Mouse (Mus musculus) bone marrow, adult 2 months (tissue): ENCODE data around the gene Selenof. TPM values are rescaled to one million over a fixed set of nuclear protein-coding genes. Genes with fewer than 3 reads are reported as not detected.

ENCODE experiments used
- H3K27ac ChIP-seq: fragments of 200-500 bp; 2 replicates; pipeline ENCODE4 v1.5.1; 2012; ENCODE audit warnings: low read depth, mild to moderate bottlenecking, control low read depth, inconsistent platforms, low read length; ENCODE audit not compliant: control insufficient read depth, poor library complexity, insufficient read depth
- H3K4me1 ChIP-seq: fragments of 200-500 bp; 2 replicates; pipeline ENCODE4 v1.6.1; 2011; ENCODE audit warnings: low read length; ENCODE audit not compliant: control insufficient read depth, insufficient read depth
- H3K4me3 ChIP-seq: fragments of 200-500 bp; replicated peaks from 2 replicates; pipeline ENCODE3; 2011; ENCODE audit warnings: mild to moderate bottlenecking, low read depth, low read length, control low read depth; ENCODE audit not compliant: control insufficient read depth
- CTCF ChIP-seq: fragments of 200-500 bp; IDR thresholded peaks from 2 replicates; pipeline ENCODE4 v1.5.1; 2011; ENCODE audit warnings: low read length, control low read depth; ENCODE audit not compliant: control insufficient read depth, insufficient read depth
- POLR2A ChIP-seq: fragments of 200-500 bp; IDR thresholded peaks from 2 replicates; pipeline ENCODE4 v1.6.1; 2011; ENCODE audit warnings: low read depth, mild to moderate bottlenecking, control low read depth, low read length, borderline replicate concordance; ENCODE audit not compliant: control insufficient read depth
- WGBS: fragments of 180-500 bp; shearing (Covaris S2); methylation state at CpG from one replicate; pipeline ENCODE4 v1.1.7; 2018; 5-methylcytosine and 5-hydroxymethylcytosine counted together
- polyA plus RNA-seq: library from polyadenylated mRNA; stranded (reverse); fragments of >200 nt; gene quantifications from 2 replicates; pipeline ENCODE4 v1.2.4, GENCODE M21; 2011; ENCODE audit warnings: low replicate concordance; ENCODE audit not compliant: missing spikeins, insufficient read depth, insufficient read length

Gene Selenof
- 51.1 and 59.6 TPM in 2 replicates for polyA plus RNA-seq

DNA sequence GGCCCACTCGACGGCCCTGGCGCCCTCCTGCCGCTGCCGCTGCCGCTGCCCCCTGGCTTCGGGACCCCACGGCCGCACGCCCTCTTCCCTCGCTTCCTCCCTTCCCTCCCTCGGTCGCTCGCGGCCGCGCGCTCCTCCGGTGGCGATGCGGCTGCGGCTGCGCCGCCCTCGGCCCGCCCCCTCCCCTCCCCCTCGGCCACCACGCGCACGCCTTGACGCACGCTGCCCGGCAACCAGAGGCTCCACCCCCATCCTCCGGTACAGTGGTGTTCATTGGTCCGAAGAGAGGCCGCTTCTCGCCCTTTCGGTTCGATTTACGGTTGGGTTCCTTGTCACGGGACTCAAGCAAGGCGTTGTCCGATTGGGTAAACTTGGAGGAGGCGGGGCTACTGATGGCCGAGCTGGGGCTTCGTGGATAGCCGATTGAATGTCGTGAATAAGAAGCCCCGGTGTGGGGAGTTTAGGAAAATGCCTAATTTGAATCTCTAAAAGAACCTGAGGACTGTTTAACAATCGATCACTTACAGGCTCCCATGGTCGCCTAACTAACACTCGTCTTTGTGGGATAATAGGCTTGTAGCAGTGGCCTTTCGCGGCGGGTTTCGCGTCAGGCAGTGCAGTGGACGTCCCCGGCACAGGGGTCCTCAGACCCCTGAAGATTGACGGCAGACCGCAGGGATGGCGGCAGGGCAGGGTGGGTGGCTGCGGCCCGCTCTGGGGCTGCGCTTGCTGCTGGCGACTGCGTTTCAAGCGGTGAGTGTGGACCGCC is at the start of gene Selenof, which contains the start of gene Hs2st1:
Gene Selenof, plus strand, starts transcription at position 258 of the 769 bp plus-strand sequence.
Gene Hs2st1, minus strand, starts transcription at position 135 of the 769 bp plus-strand sequence.
- under 1% methylated on average over 66 of the region's 69 CpGs for WGBS
- H3K4me1 ChIP-seq, result peaks cover 3% of the 10 kb centered on the region; the same call in 1 of the 2 replicates
- TF ChIP-seq CTCF (no peak), POLR2A (peak; percentile 96)
- peak within 1 kb of the TSS; percentile 93 for H3K27ac ChIP-seq
- H3K4me3 ChIP-seq, result peak within 1 kb of the TSS; percentile 92

DNA sequence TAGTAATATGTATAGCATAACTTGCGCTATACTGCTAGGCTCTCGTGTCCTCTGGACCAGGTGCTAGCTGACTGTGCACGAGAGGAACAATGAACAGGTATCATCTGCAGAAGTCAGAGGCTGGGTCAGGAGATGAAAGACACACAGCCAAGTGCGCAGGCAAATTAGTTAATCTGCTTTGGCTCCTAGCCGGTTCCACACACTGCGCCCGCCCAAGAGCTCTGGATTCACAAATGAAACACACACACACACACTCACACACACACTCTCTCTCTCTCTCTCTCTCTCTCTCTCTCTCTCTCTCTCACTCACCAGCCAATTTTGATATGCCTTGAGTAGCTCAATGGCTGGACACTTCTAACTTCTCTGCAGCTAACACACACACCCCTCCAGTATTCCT is 42.2 kb upstream of the Selenof start:
- Histone ChIP-seq H3K4me3 (no peak overlapping the region), H3K27ac (no peak overlapping the region), H3K4me1 (no peaks in the 10 kb centered on the region; the same call in none of the 2 replicates)
- 90% methylated on average over 7 of the region's 7 CpGs for WGBS
- TF ChIP-seq POLR2A, result no peak
- TF ChIP-seq CTCF, result no peak

DNA sequence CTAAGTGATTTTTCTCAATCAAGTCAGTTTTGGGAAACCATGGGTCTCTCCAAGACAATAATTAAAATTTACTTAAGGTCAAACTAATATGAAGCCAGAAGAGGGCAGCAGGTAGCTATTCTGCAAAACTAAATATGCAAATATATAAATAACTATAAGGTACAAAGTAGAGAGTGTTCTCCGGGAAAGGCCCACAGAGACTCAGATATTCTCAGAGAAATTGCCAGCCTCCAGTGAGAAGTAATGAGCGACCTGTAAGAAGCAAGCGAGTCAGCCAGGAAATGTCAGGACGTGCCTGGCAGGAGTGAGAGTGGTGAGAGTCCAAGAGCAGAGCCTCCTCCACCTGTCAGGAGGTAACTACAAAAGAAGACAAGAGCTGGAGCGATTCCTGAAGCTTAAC is 39.1 kb upstream of the Selenof start:
- Histone ChIP-seq H3K4me1 (no peaks in the 10 kb centered on the region), H3K27ac (no peak overlapping the region), H3K4me3 (no peak overlapping the region)
- TF ChIP-seq CTCF, result no peak
- TF ChIP-seq POLR2A, result no peak
- 42% methylated on average over 5 of the region's 5 CpGs for WGBS

DNA sequence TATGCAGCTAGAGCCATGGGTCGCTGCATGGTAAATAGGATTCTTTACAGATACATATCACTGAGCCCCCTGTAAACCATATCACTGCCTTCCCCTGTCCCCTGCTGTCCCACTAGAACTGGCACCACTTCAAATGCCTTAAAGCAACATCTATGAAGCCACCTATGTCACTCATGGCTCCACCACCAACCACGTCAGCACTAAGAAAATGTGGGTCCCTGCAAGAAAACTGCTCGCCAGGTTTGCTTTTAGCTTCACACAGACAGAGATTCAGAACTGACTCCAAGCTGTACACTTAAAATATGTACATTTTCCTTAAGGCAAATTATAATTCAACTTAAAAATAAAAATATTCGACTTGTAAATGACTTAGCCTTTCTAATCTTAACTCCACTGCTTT is 35.0 kb upstream of the Selenof start:
- 77% methylated on average over 4 of the region's 4 CpGs for WGBS
- no peak overlapping the region for H3K4me3 ChIP-seq
- H3K27ac ChIP-seq, result no peak overlapping the region
- peaks cover 2% of the 10 kb centered on the region; the same call in 1 of the 2 replicates for H3K4me1 ChIP-seq
- TF ChIP-seq CTCF (no peak), POLR2A (no peak)

DNA sequence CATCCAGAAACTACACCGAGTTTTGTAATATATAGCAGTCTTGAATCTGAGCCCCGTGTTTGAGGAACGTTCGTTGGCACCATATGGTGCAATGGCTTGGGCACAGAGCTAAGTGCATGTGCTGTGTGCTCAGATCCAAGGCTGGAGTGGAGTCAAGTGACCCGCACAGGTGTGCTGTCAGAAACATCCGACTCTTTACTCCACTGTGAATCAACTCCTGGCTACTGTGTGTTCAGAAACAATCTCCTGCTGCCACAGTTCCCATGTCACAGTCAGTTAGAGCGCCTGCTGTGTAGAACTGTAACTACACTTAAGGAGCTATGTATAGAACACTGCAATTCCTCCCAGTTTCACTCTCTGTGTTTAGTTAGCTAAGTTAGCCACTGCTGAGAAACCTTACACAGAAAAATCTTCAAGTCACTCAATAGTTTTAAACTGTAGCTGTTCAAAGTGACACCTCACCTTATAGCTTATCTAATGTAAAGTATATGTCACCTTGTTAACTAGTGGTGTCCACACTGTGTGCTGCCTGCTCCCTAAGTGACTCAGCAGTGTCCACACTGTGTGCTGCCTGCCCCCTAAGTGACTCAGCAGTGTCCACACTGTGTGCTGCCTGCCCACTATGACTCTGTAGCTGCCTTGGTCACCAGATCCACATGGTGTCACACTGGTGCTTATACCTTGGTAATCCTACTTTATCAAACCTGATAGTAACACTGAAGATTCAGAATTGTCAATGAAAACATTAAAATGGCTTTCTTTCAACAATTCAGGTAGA is 32.8 kb upstream of the Selenof start:
- H3K4me3 ChIP-seq, result no peak overlapping the region
- 60% methylated on average over 7 of the region's 7 CpGs for WGBS
- H3K27ac ChIP-seq, result no peak overlapping the region
- TF ChIP-seq POLR2A, result no peak
- TF ChIP-seq CTCF, result no peak
- H3K4me1 ChIP-seq, result peaks cover 2% of the 10 kb centered on the region; the same call in 1 of the 2 replicates

DNA sequence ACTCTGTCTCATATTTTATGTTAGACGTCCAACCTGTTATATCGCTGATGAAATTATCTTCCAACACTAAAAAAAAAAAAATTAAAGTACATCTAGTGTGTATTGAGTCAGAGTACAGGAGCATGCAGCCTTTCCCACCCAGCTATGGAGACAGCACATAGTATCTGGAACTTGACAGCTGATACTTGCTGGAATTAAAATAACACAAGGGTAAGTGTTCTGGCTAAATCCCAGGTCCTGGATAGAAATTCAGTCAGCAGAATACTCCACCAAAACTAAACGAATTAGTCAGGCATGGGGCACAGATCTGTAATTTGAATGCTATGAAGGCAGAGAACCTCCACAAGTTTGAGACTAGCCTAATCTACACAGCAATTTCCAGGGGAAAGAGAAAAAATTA is 31.1 kb upstream of the Selenof start:
- Histone ChIP-seq H3K4me3 (no peak overlapping the region), H3K4me1 (peaks cover 2% of the 10 kb centered on the region; the same call in 1 of the 2 replicates), H3K27ac (no peak overlapping the region)
- WGBS, result 80% methylated on average over 3 of the region's 3 CpGs
- TF ChIP-seq POLR2A, result no peak
- TF ChIP-seq CTCF, result no peak

DNA sequence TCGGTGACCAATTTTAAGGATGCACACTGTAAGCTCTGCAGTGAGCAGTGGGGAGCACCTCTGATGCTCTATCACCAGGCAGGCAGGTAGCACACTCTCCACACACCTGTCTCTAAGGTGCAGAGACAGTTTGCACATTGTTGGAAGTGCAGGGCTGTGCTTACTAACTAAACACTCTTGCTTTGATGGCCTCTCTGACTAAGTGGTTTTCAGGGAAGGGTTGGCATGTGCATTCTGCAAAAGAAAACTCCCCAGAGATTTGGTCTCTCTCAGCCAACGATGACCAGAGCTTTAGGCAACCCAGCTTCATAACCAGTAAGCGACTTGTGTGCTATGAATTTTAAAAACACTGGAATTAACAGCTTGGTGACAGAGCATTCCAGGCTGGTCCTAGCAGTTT is 29.3 kb upstream of the Selenof start:
- WGBS, result 86% methylated on average over 3 of the region's 3 CpGs
- Histone ChIP-seq H3K27ac (no peak overlapping the region), H3K4me3 (no peak overlapping the region), H3K4me1 (peaks cover 2% of the 10 kb centered on the region; the same call in 1 of the 2 replicates)
- TF ChIP-seq CTCF (no peak), POLR2A (no peak)

DNA sequence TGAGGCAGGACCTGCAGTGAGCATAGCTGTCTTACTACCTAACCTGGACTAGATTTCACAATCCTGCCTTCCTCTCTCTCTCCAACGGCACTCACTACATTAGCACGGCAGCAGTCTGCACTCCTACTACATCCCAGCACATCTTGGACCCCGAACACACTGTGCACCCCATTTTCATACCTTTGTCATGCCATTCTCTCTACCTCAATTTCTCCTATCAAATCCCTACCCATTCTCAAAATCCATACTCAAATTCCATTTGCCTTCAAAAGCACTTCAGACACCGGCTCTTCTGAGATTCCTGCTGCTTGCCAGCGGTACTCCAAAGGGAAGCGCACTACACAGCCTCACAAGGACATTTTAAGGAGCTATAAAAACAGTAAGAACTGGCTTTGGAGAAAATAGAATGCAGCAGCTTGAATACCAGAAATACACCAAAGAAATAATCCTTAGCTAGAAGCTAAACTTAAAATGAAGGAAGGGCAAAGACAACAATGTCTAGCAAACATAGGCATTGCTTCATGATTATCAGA is 28.1 kb upstream of the Selenof start:
- 68% methylated on average over 6 of the region's 6 CpGs for WGBS
- TF ChIP-seq POLR2A (no peak), CTCF (no peak)
- Histone ChIP-seq H3K4me3 (no peak overlapping the region), H3K27ac (no peak overlapping the region), H3K4me1 (peaks cover 2% of the 10 kb centered on the region; the same call in 1 of the 2 replicates)
